8 mouse cellular contexts compared by ENCODE assay signal in genomic region chr13:107113949-107114690, GRCm38 (mm10).
DNase-seq lines count a peak whose midpoint lies in the region; ATAC-seq and TF ChIP-seq lines count a peak whose summit lies in the region.

No protein-coding gene starts in this region.

- no peaks in the 10 kb centered on the region for H3K4me1 ChIP-seq in midbrain, embryonic 11.5 days (ENCODE audit: control insufficient read depth, insufficient read depth, low read length)

- 63% methylated on average over 22 of the region's 22 CpGs for WGBS in midbrain, embryonic 11.5 days

- no peaks in the 10 kb centered on the region for H3K9me3 ChIP-seq in midbrain, embryonic 11.5 days (ENCODE audit: control insufficient read depth, low read length)

- peak; percentile 78 to 81 for DNase-seq in adrenal gland, adult 18-20 months (ENCODE audit: low spot score in 2 of 2)
- peak; percentile 84 for DNase-seq in gastrocnemius, adult 2 months
- peak; percentile 83 for DNase-seq in induced T-regulatory cell, adult 2 months (ENCODE audit: low read depth)
- peak; percentile 33 to 94 for DNase-seq in left cerebral cortex, adult 9 months (ENCODE audit: low spot score in 2 of 2)
- peak; percentile 99 for DNase-seq in midbrain, embryonic 11.5 days (ENCODE audit: low spot score, missing footprints)
- DNase-seq in right cerebral cortex, postnatal 4 days: peak; percentile 97
- DNase-seq in yolk sac, embryonic 10.5 days (ENCODE audit: low spot score): peak; percentile 61

- H3K4me2 ChIP-seq in midbrain, embryonic 11.5 days: no peak overlapping the region

- no peaks in the 10 kb centered on the region for H3K27me3 ChIP-seq in midbrain, embryonic 11.5 days (ENCODE audit: control insufficient read depth, insufficient read depth, low read length)

- TF ChIP-seq CTCF in gastrocnemius, adult 2 months (IDR thresholded peaks at IDR 0.05): peak; percentile 94; the same call in 1 of the 2 replicates

- H3K27ac ChIP-seq in gastrocnemius, adult 2 months: no peak overlapping the region
- no peak overlapping the region for H3K27ac ChIP-seq in midbrain, embryonic 11.5 days (ENCODE audit: low read depth, low read length)

- no peak overlapping the region for H3K9ac ChIP-seq in midbrain, embryonic 11.5 days (ENCODE audit: low read length)

- H3K4me3 ChIP-seq in gastrocnemius, adult 2 months: peak overlapping the region; percentile 41
- no peak overlapping the region for H3K4me3 ChIP-seq in midbrain, embryonic 11.5 days (ENCODE audit: low read depth, low read length)

- ATAC-seq in common myeloid progenitor, adult 5-6 weeks (replicated peaks; ENCODE audit: low read depth, poor library complexity, severe bottlenecking): peak; percentile 94
- peak; percentile 57; the same call in 1 of the 2 replicates for ATAC-seq in midbrain, embryonic 11.5 days (ENCODE audit: low FRiP score)

- H3K36me3 ChIP-seq in midbrain, embryonic 11.5 days (ENCODE audit: control insufficient read depth, insufficient read depth, low read length): no peaks in the 10 kb centered on the region

- intact Hi-C loops in gastrocnemius, adult 2 months (cut with DNase I): loop anchor here (5.0 kb wide), 1 partner anchor 1038 kb away; no protein-coding TSS in a partner anchor
